ENCODE assay signal across 17 mouse cellular contexts in genomic region chr16:73012926-73013325, GRCm38 (mm10).
"Had no signal": no experiment of that assay in that cellular context is flagged by ENCODE, and none has a peak within 500 bp of the region (broad histone marks: within the 10 kb centered on the region; RNA-seq: fewer than 3 reads in every experiment).

No protein-coding gene starts in this region.

- H3K27ac ChIP-seq: kidney, postnatal 0 days; liver, embryonic 13.5 days; midbrain, embryonic 13.5 days; neural tube, embryonic 13.5 days had no signal

- H3K4me1 ChIP-seq: liver, embryonic 13.5 days had no signal

- H3K4me3 ChIP-seq: liver, embryonic 13.5 days; midbrain, embryonic 13.5 days; myocyte; neural tube, embryonic 13.5 days had no signal

- H3K27me3 ChIP-seq: liver, embryonic 13.5 days; midbrain, embryonic 13.5 days; neural tube, embryonic 13.5 days had no signal

- ATAC-seq: midbrain, embryonic 13.5 days; midbrain, embryonic 16.5 days had no signal

- DNase-seq: kidney, adult 2 months; kidney, postnatal 25 days; layer of hippocampus, postnatal 36 days; liver, embryonic 13.5 days; lung, adult 2 months; lung, postnatal 14 days; lung, postnatal 4 days; retina, postnatal 1 day; right cerebral cortex, postnatal 25 days; spleen, adult 18-20 months; thymus, adult 18-20 months; thymus, postnatal 36 days had no signal
